14 mouse cellular contexts compared by ENCODE assay signal in genomic region chr17:62614237-62614636, GRCm38 (mm10).
DNase-seq lines count a peak whose midpoint lies in the region; ATAC-seq and TF ChIP-seq lines count a peak whose summit lies in the region.
"Had no signal": no experiment of that assay in that cellular context is flagged by ENCODE, and none has a peak within 500 bp of the region (broad histone marks: within the 10 kb centered on the region; RNA-seq: fewer than 3 reads in every experiment).

No protein-coding gene starts in this region.

- DNase-seq in lung, embryonic 14.5 days, result peak; percentile 18
- DNase-seq in lung, postnatal 25 days (ENCODE audit: low spot score), result no peak
- peak; percentile 38 for DNase-seq in hindbrain, embryonic 11.5 days (ENCODE audit: low spot score)
- peak; percentile 81 for DNase-seq in retina, postnatal 1 day
- no peak for DNase-seq in left cerebral cortex, adult 2 months (ENCODE audit: extremely low spot score in 1 of 2, low spot score in 2 of 2)
- DNase-seq in liver, result no peak
- DNase-seq: cerebellum, adult 8-10 months; gastrocnemius, postnatal 10 days; kidney, adult 11 months; lung, adult 18-20 months; right cerebral cortex, postnatal 4 days; thymus, postnatal 36 days had no signal

- no peak overlapping the region for H3K9ac ChIP-seq in lung, embryonic 14.5 days
- H3K9ac ChIP-seq in embryonic facial prominence, embryonic 12.5 days, result no peak overlapping the region
- H3K9ac ChIP-seq in hindbrain, embryonic 11.5 days (ENCODE audit: low read depth, low read length), result no peak overlapping the region
- H3K9ac ChIP-seq: stomach, embryonic 15.5 days had no signal

- no peaks in the 10 kb centered on the region for H3K9me3 ChIP-seq in lung, embryonic 14.5 days (ENCODE audit: low read depth, low read length)
- no peaks in the 10 kb centered on the region for H3K9me3 ChIP-seq in embryonic facial prominence, embryonic 12.5 days
- no peaks in the 10 kb centered on the region for H3K9me3 ChIP-seq in hindbrain, embryonic 11.5 days (ENCODE audit: control insufficient read depth, low read length)
- H3K9me3 ChIP-seq: stomach, embryonic 15.5 days had no signal

- H3K4me2 ChIP-seq in lung, embryonic 14.5 days, result no peak overlapping the region
- H3K4me2 ChIP-seq in embryonic facial prominence, embryonic 12.5 days (replicated peaks), result peak overlapping the region; percentile 14
- H3K4me2 ChIP-seq in hindbrain, embryonic 11.5 days (replicated peaks; ENCODE audit: low read depth, low read length), result no peak overlapping the region
- H3K4me2 ChIP-seq: stomach, embryonic 15.5 days had no signal

- H3K27me3 ChIP-seq in lung, embryonic 14.5 days (ENCODE audit: insufficient read depth, low read length), result no peaks in the 10 kb centered on the region
- H3K27me3 ChIP-seq in embryonic facial prominence, embryonic 12.5 days, result no peaks in the 10 kb centered on the region
- no peaks in the 10 kb centered on the region for H3K27me3 ChIP-seq in hindbrain, embryonic 11.5 days (ENCODE audit: control insufficient read depth, insufficient read depth, low read length)
- H3K27me3 ChIP-seq: stomach, embryonic 15.5 days had no signal

- no peak for TF ChIP-seq CTCF in lung, embryonic 14.5 days (IDR thresholded peaks at IDR 0.05; ENCODE audit: low read depth)
- no peak for TF ChIP-seq CTCF in left cerebral cortex, adult 2 months (IDR thresholded peaks at IDR 0.05)

- H3K4me3 ChIP-seq in lung, embryonic 14.5 days (ENCODE audit: low read depth, low read length), result no peak overlapping the region
- H3K4me3 ChIP-seq in embryonic facial prominence, embryonic 12.5 days, result no peak overlapping the region
- no peak overlapping the region for H3K4me3 ChIP-seq in hindbrain, embryonic 11.5 days (ENCODE audit: low read depth, low read length)
- H3K4me3 ChIP-seq in left cerebral cortex, adult 2 months, result no peak overlapping the region
- H3K4me3 ChIP-seq: stomach, embryonic 15.5 days had no signal

- H3K27ac ChIP-seq in lung, embryonic 14.5 days (ENCODE audit: low read depth), result no peak overlapping the region
- H3K27ac ChIP-seq in embryonic facial prominence, embryonic 12.5 days, result peak overlapping the region; percentile 18; the same call in 1 of the 2 replicates
- no peak overlapping the region for H3K27ac ChIP-seq in hindbrain, embryonic 11.5 days (ENCODE audit: low read depth, low read length)
- no peak overlapping the region for H3K27ac ChIP-seq in left cerebral cortex, adult 2 months
- H3K27ac ChIP-seq: stomach, embryonic 15.5 days had no signal

- no peak for ATAC-seq in lung, embryonic 14.5 days (ENCODE audit: insufficient read depth)
- 0 out of 2 replicates have a peak, but pooled peaks have one; percentile 41 for ATAC-seq in embryonic facial prominence, embryonic 12.5 days (ENCODE audit: insufficient number of reproducible peaks, insufficient read depth, low FRiP score, low TSS enrichment)
- ATAC-seq in hindbrain, embryonic 11.5 days (ENCODE audit: low FRiP score), result no peak

- intact Hi-C loops in left cerebral cortex, adult 2 months (cut with DNase I), result no loop called here

- no peaks in the 10 kb centered on the region for H3K4me1 ChIP-seq in lung, embryonic 14.5 days (ENCODE audit: insufficient read depth)
- peaks cover 31% of the 10 kb centered on the region for H3K4me1 ChIP-seq in embryonic facial prominence, embryonic 12.5 days
- H3K4me1 ChIP-seq in hindbrain, embryonic 11.5 days (replicated peaks; ENCODE audit: control insufficient read depth, insufficient read depth, low read length), result no peaks in the 10 kb centered on the region
- H3K4me1 ChIP-seq: stomach, embryonic 15.5 days had no signal

- no peaks in the 10 kb centered on the region for H3K36me3 ChIP-seq in lung, embryonic 14.5 days (ENCODE audit: insufficient read depth)
- H3K36me3 ChIP-seq in embryonic facial prominence, embryonic 12.5 days, result no peaks in the 10 kb centered on the region
- H3K36me3 ChIP-seq in hindbrain, embryonic 11.5 days (ENCODE audit: control insufficient read depth, insufficient read depth, low read length), result no peaks in the 10 kb centered on the region
- H3K36me3 ChIP-seq: stomach, embryonic 15.5 days had no signal

- 43% methylated on average over 8 of the region's 8 CpGs for whole genome bisulfite sequencing in lung, embryonic 14.5 days
- 6% methylated on average over 8 of the region's 8 CpGs for WGBS in embryonic facial prominence, embryonic 12.5 days
- WGBS in hindbrain, embryonic 11.5 days, result 38% methylated on average over 8 of the region's 8 CpGs

Comparison
In these comparisons a context has a peak if more than half of its experiments do, and no peak if none do; other contexts are left out.
1. DNase-seq: peak in lung, embryonic 14.5 days (single experiment), hindbrain, embryonic 11.5 days (single experiment) and retina, postnatal 1 day (single experiment); none in lung, postnatal 25 days (single experiment), left cerebral cortex, adult 2 months (0 of 2) and liver (single experiment).